Mouse (Mus musculus): ENCODE measurements around the gene Rpl3. TPM values are rescaled to one million over a fixed set of nuclear protein-coding genes. Genes with fewer than 3 reads are reported as not detected.
A peak's percentile ranks its signal among the peaks of the same experiment; 100 is the strongest.

The Rpl3 gene
- polyA plus RNA-seq, 1 experiment from 2014 or later, result 822 TPM

DNA sequence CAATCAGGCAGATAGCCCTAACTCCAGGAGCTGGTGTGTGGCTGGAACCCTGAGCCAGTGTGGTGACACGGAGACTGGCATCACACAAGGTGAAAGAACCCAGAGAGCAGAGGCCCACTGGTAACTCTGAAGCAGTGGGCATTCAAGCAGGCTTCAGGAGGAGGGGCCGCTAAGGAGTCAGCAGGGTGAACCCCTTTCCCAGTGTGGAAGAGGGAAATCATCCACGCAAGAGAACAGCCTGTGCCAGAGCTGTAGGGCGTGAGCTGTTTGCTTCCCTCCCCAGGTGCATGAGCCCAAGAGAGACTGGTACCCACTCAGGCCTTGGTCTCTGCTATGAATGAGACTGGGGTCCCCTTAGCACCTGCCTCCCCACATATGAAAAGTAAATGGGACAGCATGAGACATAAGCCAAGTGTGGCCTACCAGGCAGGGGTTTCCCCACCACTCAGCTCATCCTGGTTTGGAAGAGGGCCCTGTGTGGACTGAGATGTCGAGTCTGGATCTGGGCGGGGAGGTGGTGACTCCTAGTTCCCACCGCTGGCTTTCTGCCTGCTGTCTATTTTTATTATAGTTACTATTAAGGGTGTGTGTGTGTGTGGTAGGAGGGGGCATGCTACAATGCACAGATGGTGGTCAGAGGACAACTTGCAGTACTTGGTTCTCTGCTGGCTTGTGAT, 19.0 kb downstream of the Rpl3 start:
- ATAC-seq (ENCODE audit: insufficient number of reproducible peaks, insufficient read depth, low FRiP score, low read depth), result no peak
- Histone ChIP-seq H3K9ac (ENCODE audit: low read length) (no peak overlapping the region), H3K36me3 (ENCODE audit: control insufficient read depth, insufficient read depth, low read length) (peaks cover 15% of the 10 kb centered on the region), H3K4me3 (ENCODE audit: control insufficient read depth in 1 of 2, insufficient read depth in 1 of 2, low read depth in 1 of 2, low read length in 2 of 2) (no peak overlapping the region), H3K27me3 (ENCODE audit: control insufficient read depth, insufficient read depth, low read length) (no peaks in the 10 kb centered on the region), H3K9me3 (ENCODE audit: control insufficient read depth, low read length) (no peaks in the 10 kb centered on the region), H3K4me1 (ENCODE audit: control insufficient read depth in 2 of 2, insufficient read depth in 2 of 2, low read length in 2 of 2) (peaks cover 8 to 22% of the 10 kb centered on the region in 2 experiments), H3K27ac (replicated peaks in 1 of 2; ENCODE audit: control insufficient read depth in 1 of 2, insufficient read depth in 1 of 2, low read depth in 2 of 2, low read length in 2 of 2) (no peak overlapping the region), H3K4me2 (ENCODE audit: low read length) (no peak overlapping the region)
- WGBS, result 69% methylated on average over 7 of the region's 7 CpGs

- Histone ChIP-seq H3K27ac (replicated peaks in 1 of 2; ENCODE audit: control insufficient read depth in 1 of 2, insufficient read depth in 1 of 2, low read depth in 2 of 2, low read length in 2 of 2) (no peak overlapping the region), H3K27me3 (ENCODE audit: control insufficient read depth, insufficient read depth, low read length) (no peaks in the 10 kb centered on the region), H3K9ac (ENCODE audit: low read length) (no peak overlapping the region), H3K4me1 (ENCODE audit: control insufficient read depth in 2 of 2, insufficient read depth in 2 of 2, low read length in 2 of 2) (peaks cover 8 to 22% of the 10 kb centered on the region in 2 experiments), H3K4me2 (ENCODE audit: low read length) (no peak overlapping the region), H3K4me3 (ENCODE audit: control insufficient read depth in 1 of 2, insufficient read depth in 1 of 2, low read depth in 1 of 2, low read length in 2 of 2) (no peak overlapping the region), H3K9me3 (ENCODE audit: control insufficient read depth, low read length) (no peaks in the 10 kb centered on the region), H3K36me3 (ENCODE audit: control insufficient read depth, insufficient read depth, low read length) (peaks cover 8% of the 10 kb centered on the region)
- WGBS, result 38% methylated on average over 9 of the region's 9 CpGs
- ATAC-seq (ENCODE audit: insufficient number of reproducible peaks, insufficient read depth, low FRiP score, low read depth), result no peak
Observed at GRCm38 (mm10) chr15:80071951-80072437, 19.7 kb downstream of the Rpl3 start.

DNA sequence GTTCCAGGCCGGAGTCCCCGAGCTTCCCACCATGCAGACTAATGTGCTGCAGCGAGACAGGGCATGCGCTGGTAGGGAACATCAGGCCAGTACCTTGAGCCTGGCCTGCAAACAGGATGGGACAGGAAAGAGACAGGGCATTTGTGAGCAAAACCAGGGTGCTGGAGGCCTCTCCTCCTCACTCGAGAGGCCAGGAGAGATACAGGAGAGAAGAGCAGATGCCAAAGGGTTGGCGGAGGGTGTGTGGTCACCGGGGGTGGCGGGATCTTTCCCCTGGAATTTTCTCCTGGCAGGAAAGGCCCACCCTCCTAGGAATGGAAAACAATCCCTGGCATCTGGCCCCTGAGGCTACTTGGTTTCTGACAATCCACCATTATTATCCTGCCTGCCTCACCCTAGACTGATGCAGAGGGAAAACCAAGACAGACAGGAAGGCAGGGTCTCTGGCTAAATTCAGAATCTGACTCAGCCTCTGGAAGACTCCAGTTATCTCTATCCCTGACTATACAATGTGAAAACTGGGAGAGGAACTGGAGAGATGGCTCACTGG, 21.5 kb downstream of the Rpl3 start:
- ATAC-seq (ENCODE audit: insufficient number of reproducible peaks, insufficient read depth, low FRiP score, low read depth), result no peak
- H3K4me1 ChIP-seq (ENCODE audit: control insufficient read depth in 2 of 2, insufficient read depth in 2 of 2, low read length in 2 of 2), result peaks cover 8 to 16% of the 10 kb centered on the region in 2 experiments
- no peaks in the 10 kb centered on the region for H3K27me3 ChIP-seq (ENCODE audit: control insufficient read depth, insufficient read depth, low read length)
- peak overlapping the region; percentile 47 to 50; a peak in 3 of 4 replicates for H3K27ac ChIP-seq (replicated peaks in 1 of 2; ENCODE audit: control insufficient read depth in 1 of 2, insufficient read depth in 1 of 2, low read depth in 2 of 2, low read length in 2 of 2)
- no peak overlapping the region for H3K4me3 ChIP-seq (ENCODE audit: control insufficient read depth in 1 of 2, insufficient read depth in 1 of 2, low read depth in 1 of 2, low read length in 2 of 2)
- WGBS, result 42% methylated on average over 8 of the region's 8 CpGs
- H3K36me3 ChIP-seq (ENCODE audit: control insufficient read depth, insufficient read depth, low read length), result no peaks in the 10 kb centered on the region
- no peaks in the 10 kb centered on the region for H3K9me3 ChIP-seq (ENCODE audit: control insufficient read depth, low read length)
- H3K9ac ChIP-seq (ENCODE audit: low read length), result peak overlapping the region; percentile 46; the same call in 1 of the 2 replicates
- no peak overlapping the region for H3K4me2 ChIP-seq (ENCODE audit: low read length)

- WGBS, result 58% methylated on average over 4 of the region's 4 CpGs
- Histone ChIP-seq H3K9me3 (ENCODE audit: control insufficient read depth, low read length) (no peaks in the 10 kb centered on the region), H3K4me3 (ENCODE audit: control insufficient read depth in 1 of 2, insufficient read depth in 1 of 2, low read depth in 1 of 2, low read length in 2 of 2) (no peak overlapping the region), H3K36me3 (ENCODE audit: control insufficient read depth, insufficient read depth, low read length) (no peaks in the 10 kb centered on the region), H3K27me3 (ENCODE audit: control insufficient read depth, insufficient read depth, low read length) (no peaks in the 10 kb centered on the region), H3K9ac (ENCODE audit: low read length) (no peak overlapping the region), H3K27ac (replicated peaks in 1 of 2; ENCODE audit: control insufficient read depth in 1 of 2, insufficient read depth in 1 of 2, low read depth in 2 of 2, low read length in 2 of 2) (no peak overlapping the region), H3K4me2 (ENCODE audit: low read length) (no peak overlapping the region), H3K4me1 (ENCODE audit: control insufficient read depth in 2 of 2, insufficient read depth in 2 of 2, low read length in 2 of 2) (peaks cover 7 to 8% of the 10 kb centered on the region in 2 experiments)
- no peak for ATAC-seq (ENCODE audit: insufficient number of reproducible peaks, insufficient read depth, low FRiP score, low read depth)
Observed at GRCm38 (mm10) chr15:80069171-80069570, 22.5 kb downstream of the Rpl3 start.

GRCm38 (mm10) chr15:80066538-80066937, 25.1 kb downstream of the Rpl3 start:
- H3K9ac ChIP-seq (ENCODE audit: low read length), result no peak overlapping the region
- 52% methylated on average over 3 of the region's 3 CpGs for WGBS
- ATAC-seq (ENCODE audit: insufficient number of reproducible peaks, insufficient read depth, low FRiP score, low read depth), result no peak
- peaks cover 4 to 7% of the 10 kb centered on the region in 2 experiments for H3K4me1 ChIP-seq (ENCODE audit: control insufficient read depth in 2 of 2, insufficient read depth in 2 of 2, low read length in 2 of 2)
- no peaks in the 10 kb centered on the region for H3K36me3 ChIP-seq (ENCODE audit: control insufficient read depth, insufficient read depth, low read length)
- H3K9me3 ChIP-seq (ENCODE audit: control insufficient read depth, low read length), result no peaks in the 10 kb centered on the region
- no peak overlapping the region for H3K4me2 ChIP-seq (ENCODE audit: low read length)
- H3K27me3 ChIP-seq (ENCODE audit: control insufficient read depth, insufficient read depth, low read length), result no peaks in the 10 kb centered on the region
- no peak overlapping the region for H3K4me3 ChIP-seq (ENCODE audit: control insufficient read depth in 1 of 2, insufficient read depth in 1 of 2, low read depth in 1 of 2, low read length in 2 of 2)
- no peak overlapping the region for H3K27ac ChIP-seq (replicated peaks in 1 of 2; ENCODE audit: control insufficient read depth in 1 of 2, insufficient read depth in 1 of 2, low read depth in 2 of 2, low read length in 2 of 2)

DNA sequence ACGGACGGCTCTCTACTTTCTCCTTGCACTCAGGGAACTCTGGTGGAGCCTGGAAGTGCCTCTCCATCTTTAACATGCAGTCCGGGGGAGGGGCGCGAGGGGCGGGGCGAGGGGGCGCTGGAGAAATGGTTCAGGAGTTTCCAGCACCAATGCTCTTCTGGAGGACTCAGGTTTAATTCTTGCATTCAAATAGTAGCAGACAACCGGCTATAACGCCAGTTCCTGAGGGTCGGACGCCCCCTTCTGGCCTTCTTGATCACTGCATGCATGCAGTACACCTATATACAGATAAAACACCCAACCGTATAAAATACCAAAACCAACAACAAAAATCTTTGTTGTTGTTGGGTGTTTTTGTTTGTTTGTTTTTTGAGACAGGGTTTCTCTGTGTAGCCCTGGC, 26.3 kb downstream of the Rpl3 start:
- H3K9me3 ChIP-seq (ENCODE audit: control insufficient read depth, low read length), result no peaks in the 10 kb centered on the region
- H3K27me3 ChIP-seq (ENCODE audit: control insufficient read depth, insufficient read depth, low read length), result no peaks in the 10 kb centered on the region
- no peak overlapping the region for H3K9ac ChIP-seq (ENCODE audit: low read length)
- H3K4me2 ChIP-seq (ENCODE audit: low read length), result no peak overlapping the region
- H3K36me3 ChIP-seq (ENCODE audit: control insufficient read depth, insufficient read depth, low read length), result no peaks in the 10 kb centered on the region
- WGBS, result 19% methylated on average over 13 of the region's 13 CpGs
- H3K27ac ChIP-seq (replicated peaks in 1 of 2; ENCODE audit: control insufficient read depth in 1 of 2, insufficient read depth in 1 of 2, low read depth in 2 of 2, low read length in 2 of 2), result no peak overlapping the region
- H3K4me1 ChIP-seq (ENCODE audit: control insufficient read depth in 2 of 2, insufficient read depth in 2 of 2, low read length in 2 of 2), result peaks cover 3 to 6% of the 10 kb centered on the region in 2 experiments
- H3K4me3 ChIP-seq (ENCODE audit: control insufficient read depth in 1 of 2, insufficient read depth in 1 of 2, low read depth in 1 of 2, low read length in 2 of 2), result no peak overlapping the region
- no peak for ATAC-seq (ENCODE audit: insufficient number of reproducible peaks, insufficient read depth, low FRiP score, low read depth)

DNA sequence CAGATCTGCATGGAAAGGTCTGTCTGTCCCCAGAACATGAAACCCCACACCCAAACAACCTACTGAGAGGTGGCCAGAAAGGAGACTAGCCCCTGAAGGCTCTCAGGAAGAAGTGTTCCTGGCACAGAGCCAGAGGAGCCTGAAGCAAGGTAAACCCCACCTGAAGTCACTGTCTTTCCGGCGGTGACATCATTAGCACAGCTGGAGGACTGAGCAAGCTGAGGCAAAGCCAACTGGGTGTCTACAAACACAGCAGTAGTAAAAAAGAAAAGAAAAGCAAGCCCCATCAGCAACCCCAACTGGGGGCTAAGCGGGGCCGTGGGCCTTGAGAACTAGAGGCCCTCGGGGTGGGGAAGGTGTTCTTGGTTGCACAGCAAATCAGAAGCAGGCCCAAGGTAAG, 26.7 kb downstream of the Rpl3 start:
- peaks cover 1% of the 10 kb centered on the region in 2 experiments; a peak in 3 of 4 replicates for H3K4me1 ChIP-seq (ENCODE audit: control insufficient read depth in 2 of 2, insufficient read depth in 2 of 2, low read length in 2 of 2)
- H3K9me3 ChIP-seq (ENCODE audit: control insufficient read depth, low read length), result no peaks in the 10 kb centered on the region
- H3K27ac ChIP-seq (replicated peaks in 1 of 2; ENCODE audit: control insufficient read depth in 1 of 2, insufficient read depth in 1 of 2, low read depth in 2 of 2, low read length in 2 of 2), result no peak overlapping the region
- no peak for ATAC-seq (ENCODE audit: insufficient number of reproducible peaks, insufficient read depth, low FRiP score, low read depth)
- no peak overlapping the region for H3K9ac ChIP-seq (ENCODE audit: low read length)
- no peak overlapping the region for H3K4me3 ChIP-seq (ENCODE audit: control insufficient read depth in 1 of 2, insufficient read depth in 1 of 2, low read depth in 1 of 2, low read length in 2 of 2)
- WGBS, result 79% methylated on average over 5 of the region's 5 CpGs
- H3K4me2 ChIP-seq (ENCODE audit: low read length), result no peak overlapping the region
- H3K36me3 ChIP-seq (ENCODE audit: control insufficient read depth, insufficient read depth, low read length), result no peaks in the 10 kb centered on the region
- H3K27me3 ChIP-seq (ENCODE audit: control insufficient read depth, insufficient read depth, low read length), result no peaks in the 10 kb centered on the region

Measured in heart, embryonic 14.5 days (tissue).